Mouse (Mus musculus): ENCODE data around the gene Ppp4r2. TPM values are rescaled to one million over a fixed set of nuclear protein-coding genes. Genes with fewer than 3 reads are reported as not detected.

Ppp4r2 gene
- polyA plus RNA-seq, 1 experiment from 2014 or later: 13.3 TPM

DNA sequence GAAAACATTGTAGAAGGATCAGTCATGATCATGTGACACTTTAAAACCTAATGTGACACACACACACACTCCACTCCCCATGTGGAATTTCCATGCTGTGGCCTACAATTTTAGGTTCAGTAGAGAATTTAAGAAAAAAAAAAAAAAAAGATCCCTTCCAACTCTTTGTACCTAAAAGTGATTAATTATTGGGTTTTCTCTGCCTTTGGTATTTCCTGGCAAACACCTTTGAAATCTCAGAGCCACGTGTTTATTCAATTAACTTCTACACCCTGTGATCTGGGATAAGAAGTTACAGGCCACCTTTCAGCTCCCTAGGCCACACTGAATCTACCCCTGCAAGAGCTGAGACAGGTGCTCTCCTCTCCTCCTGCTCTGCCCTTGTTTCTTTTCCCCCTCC lies 25.7 kb upstream of the Ppp4r2 start:
- H3K4me2 ChIP-seq: no peak overlapping the region
- no peaks in the 10 kb centered on the region for H3K36me3 ChIP-seq
- no peak overlapping the region for H3K27ac ChIP-seq
- H3K4me1 ChIP-seq: no peaks in the 10 kb centered on the region
- H3K4me3 ChIP-seq: no peak overlapping the region
- WGBS (ENCODE audit: insufficient replicate concordance): 65% methylated on average over 1 of the region's 1 CpGs
- no peaks in the 10 kb centered on the region for H3K9me3 ChIP-seq (replicated peaks)
- ATAC-seq: no peak
- H3K9ac ChIP-seq: no peak overlapping the region
- H3K27me3 ChIP-seq (replicated peaks): no peaks in the 10 kb centered on the region

DNA sequence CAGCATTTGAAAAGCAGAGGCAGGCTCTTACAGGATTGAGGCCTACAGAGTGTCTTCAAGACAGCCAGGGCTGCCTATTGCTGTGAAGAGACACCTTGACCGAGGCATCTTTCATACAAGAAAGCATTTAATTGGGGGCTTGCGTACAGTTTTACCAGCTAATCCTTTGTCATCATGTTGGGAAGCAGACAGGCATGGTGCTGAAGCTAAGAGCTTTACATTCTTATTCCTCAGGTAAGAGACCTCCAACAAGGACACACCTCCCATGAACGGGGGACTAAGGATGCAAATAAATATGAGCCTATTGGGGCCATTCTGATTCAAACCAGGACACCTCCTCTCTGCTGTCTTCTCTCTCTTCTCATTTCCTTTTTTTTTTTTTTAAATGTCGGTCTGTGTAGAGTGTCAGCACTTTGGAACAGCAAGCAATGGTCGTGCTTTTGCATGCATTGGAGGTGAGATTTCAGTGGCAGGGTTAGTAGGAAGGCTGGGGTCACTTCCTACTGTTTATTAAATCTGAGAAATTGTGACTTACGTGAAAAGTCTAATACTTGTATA lies 25.1 kb upstream of the Ppp4r2 start:
- Histone ChIP-seq H3K27ac (no peak overlapping the region), H3K4me2 (no peak overlapping the region), H3K27me3 (replicated peaks) (no peaks in the 10 kb centered on the region), H3K4me3 (no peak overlapping the region), H3K9ac (no peak overlapping the region), H3K4me1 (no peaks in the 10 kb centered on the region), H3K9me3 (replicated peaks) (no peaks in the 10 kb centered on the region), H3K36me3 (no peaks in the 10 kb centered on the region)
- ATAC-seq: no peak
- WGBS (ENCODE audit: insufficient replicate concordance): 68% methylated on average over 6 of the region's 6 CpGs

DNA sequence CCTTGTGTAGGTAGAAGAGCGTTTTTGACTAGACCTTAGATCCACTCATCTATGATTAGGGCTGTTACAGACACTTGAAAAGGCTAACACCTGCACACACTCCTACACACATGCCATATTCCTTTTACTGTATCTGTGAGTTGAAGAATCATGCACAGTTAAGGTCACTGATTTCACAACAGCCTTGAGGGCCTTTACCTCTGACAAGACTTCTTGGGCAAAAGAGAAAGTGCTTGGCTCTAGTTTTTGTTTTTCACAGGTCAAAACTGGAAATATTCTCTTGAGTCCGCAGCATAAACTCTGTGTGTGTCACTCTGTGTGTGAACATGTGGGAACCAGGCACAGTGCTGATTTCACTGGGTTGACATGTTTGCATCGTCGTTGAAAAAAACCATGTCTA lies 23.3 kb upstream of the Ppp4r2 start:
- Histone ChIP-seq H3K27me3 (replicated peaks) (no peaks in the 10 kb centered on the region), H3K36me3 (no peaks in the 10 kb centered on the region), H3K4me3 (no peak overlapping the region), H3K4me1 (no peaks in the 10 kb centered on the region), H3K4me2 (no peak overlapping the region), H3K27ac (no peak overlapping the region), H3K9me3 (replicated peaks) (no peaks in the 10 kb centered on the region), H3K9ac (no peak overlapping the region)
- 67% methylated on average over 4 of the region's 4 CpGs for WGBS (ENCODE audit: insufficient replicate concordance)
- ATAC-seq: no peak

DNA sequence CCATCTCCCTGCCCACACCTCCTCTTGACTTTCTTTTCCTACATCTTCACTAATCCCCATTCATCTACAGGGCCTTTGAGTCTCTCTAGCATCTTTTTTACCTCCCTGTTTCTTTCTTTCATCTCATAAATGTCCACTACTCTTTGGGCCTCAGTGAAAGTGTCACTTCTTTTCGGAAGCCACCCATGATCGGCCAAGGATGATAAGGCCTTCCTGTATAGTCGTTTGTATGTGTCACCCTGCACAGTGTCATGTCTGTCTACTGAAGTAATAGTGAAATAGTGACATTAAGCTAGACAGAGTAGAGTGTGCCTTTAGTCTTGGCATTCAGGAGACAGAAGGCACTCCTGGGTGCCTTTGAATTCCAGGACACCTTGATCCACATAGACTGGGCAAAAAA lies 21.7 kb upstream of the Ppp4r2 start:
- H3K4me3 ChIP-seq: no peak overlapping the region

DNA sequence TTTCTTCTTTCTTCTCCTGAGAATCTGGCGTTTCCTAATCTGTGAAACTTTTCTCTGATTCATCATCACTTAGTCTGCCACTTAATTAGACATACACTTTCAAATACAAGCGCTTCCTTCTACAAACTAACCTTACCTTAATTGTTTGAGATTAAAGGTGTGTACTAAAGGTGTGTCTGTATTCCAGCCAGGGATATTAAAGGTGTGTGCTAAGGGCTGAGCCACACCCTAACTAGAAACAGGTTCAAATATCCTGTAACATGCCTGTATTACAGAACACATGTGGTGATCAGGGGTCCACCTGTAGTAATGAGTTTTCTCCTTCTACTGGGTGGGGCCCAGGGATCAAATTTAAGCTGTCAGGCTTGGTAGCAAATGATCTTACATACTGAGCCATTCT lies 12.1 kb upstream of the Ppp4r2 start:
- no peaks in the 10 kb centered on the region for H3K36me3 ChIP-seq

More for the DNA sequence above, 21.7 kb upstream of the Ppp4r2 start:
- no peaks in the 10 kb centered on the region for H3K4me1 ChIP-seq
- 32% methylated on average over 3 of the region's 3 CpGs for WGBS (ENCODE audit: insufficient replicate concordance)
- no peaks in the 10 kb centered on the region for H3K9me3 ChIP-seq (replicated peaks)
- H3K4me2 ChIP-seq: no peak overlapping the region
- H3K9ac ChIP-seq: no peak overlapping the region
- H3K27ac ChIP-seq: no peak overlapping the region
- H3K36me3 ChIP-seq: no peaks in the 10 kb centered on the region
- no peak for ATAC-seq
- no peaks in the 10 kb centered on the region for H3K27me3 ChIP-seq (replicated peaks)

DNA sequence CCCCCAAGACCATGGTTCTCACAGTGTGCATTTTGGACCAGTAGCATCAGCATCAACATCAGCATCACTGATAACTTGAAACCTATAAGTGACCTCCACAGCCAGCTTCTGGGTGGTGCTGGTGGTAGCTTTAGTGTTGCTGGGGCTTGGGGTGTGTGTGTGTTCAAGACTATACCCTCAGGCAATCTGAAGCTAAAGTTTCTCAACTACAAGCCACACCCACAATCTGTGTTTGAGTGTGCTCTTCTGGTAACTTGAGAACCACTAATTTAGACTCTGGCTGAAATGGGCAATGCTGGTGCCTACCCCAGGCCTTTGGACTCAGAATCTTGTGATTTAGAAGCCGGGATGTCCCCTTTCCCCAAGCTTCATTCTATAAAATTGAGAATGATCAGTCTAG lies 10.1 kb upstream of the Ppp4r2 start:
- H3K27me3 ChIP-seq (replicated peaks): no peaks in the 10 kb centered on the region
- no peak for ATAC-seq
- 65% methylated on average over 1 of the region's 1 CpGs for WGBS (ENCODE audit: insufficient replicate concordance)

More for the DNA sequence above, 12.1 kb upstream of the Ppp4r2 start:
- Histone ChIP-seq H3K27ac (no peak overlapping the region), H3K9me3 (replicated peaks) (no peaks in the 10 kb centered on the region), H3K4me1 (no peaks in the 10 kb centered on the region), H3K4me3 (no peak overlapping the region), H3K9ac (no peak overlapping the region), H3K27me3 (replicated peaks) (no peaks in the 10 kb centered on the region), H3K4me2 (no peak overlapping the region)
- WGBS (ENCODE audit: insufficient replicate concordance): 60% methylated on average over 2 of the region's 2 CpGs
- ATAC-seq: no peak

DNA sequence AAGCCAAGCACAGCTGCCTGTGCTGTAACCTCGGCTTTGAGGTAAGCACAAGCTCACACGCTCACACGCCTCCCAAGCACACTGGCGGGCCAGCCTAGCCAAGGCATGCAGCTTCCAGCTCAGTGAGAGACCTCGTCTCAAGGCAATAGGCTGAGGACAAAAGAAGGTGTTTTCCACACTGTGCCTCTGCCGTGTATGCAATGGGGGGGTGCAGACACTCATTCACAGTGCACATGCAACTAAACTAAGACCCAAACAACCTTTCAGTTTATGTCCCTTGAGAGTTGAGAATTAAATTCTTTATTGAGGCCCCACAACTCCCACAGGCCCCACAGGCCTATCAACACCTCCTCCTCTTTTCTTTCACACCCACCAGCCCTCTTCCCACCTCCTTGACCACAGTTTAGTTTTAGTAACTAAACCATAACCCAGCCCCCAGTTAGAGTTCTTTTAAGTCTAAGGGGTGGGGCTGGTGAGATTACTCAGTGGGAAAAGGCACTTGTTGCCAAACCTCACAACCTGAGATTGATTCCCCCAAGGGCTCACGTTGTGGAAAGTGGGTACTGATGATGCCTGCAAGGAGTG lies 8.9 kb upstream of the Ppp4r2 start:
- no peaks in the 10 kb centered on the region for H3K4me1 ChIP-seq
- no peak overlapping the region for H3K27ac ChIP-seq
- H3K4me3 ChIP-seq: no peak overlapping the region
- ATAC-seq: no peak
- no peak overlapping the region for H3K4me2 ChIP-seq
- 47% methylated on average over 7 of the region's 7 CpGs for WGBS (ENCODE audit: insufficient replicate concordance)
- H3K27me3 ChIP-seq (replicated peaks): no peaks in the 10 kb centered on the region
- no peak overlapping the region for H3K9ac ChIP-seq
- H3K36me3 ChIP-seq: no peaks in the 10 kb centered on the region
- no peaks in the 10 kb centered on the region for H3K9me3 ChIP-seq (replicated peaks)

More for the DNA sequence above, 10.1 kb upstream of the Ppp4r2 start:
- no peak overlapping the region for H3K4me3 ChIP-seq
- no peak overlapping the region for H3K9ac ChIP-seq
- no peaks in the 10 kb centered on the region for H3K36me3 ChIP-seq
- no peak overlapping the region for H3K4me2 ChIP-seq
- no peaks in the 10 kb centered on the region for H3K9me3 ChIP-seq (replicated peaks)
- no peak overlapping the region for H3K27ac ChIP-seq
- H3K4me1 ChIP-seq: no peaks in the 10 kb centered on the region

DNA sequence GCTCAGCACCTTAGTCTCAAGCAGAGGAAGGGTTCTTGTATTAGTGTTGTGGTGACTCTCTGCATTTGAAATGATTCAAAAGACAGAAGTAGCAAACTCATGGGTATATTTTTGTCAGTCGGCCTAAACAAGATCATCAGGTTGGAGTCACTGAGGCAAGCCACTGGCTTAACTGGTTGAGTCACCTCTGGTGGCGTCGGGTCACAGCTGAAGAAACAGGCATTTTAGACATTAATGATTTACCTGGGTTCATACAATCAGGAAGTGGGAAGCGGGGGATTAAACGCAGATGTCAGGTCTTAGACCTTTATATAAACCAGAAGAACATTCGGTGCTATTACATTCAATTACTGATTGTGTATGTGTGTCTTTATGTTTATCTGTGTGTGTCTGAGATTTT lies 7.4 kb upstream of the Ppp4r2 start:
- no peak overlapping the region for H3K9ac ChIP-seq
- ATAC-seq: no peak
- H3K4me2 ChIP-seq: no peak overlapping the region
- H3K27me3 ChIP-seq (replicated peaks): no peaks in the 10 kb centered on the region
- H3K27ac ChIP-seq: no peak overlapping the region
- H3K4me1 ChIP-seq: peaks cover 5% of the 10 kb centered on the region; the same call in 1 of the 2 replicates
- H3K9me3 ChIP-seq (replicated peaks): no peaks in the 10 kb centered on the region
- 72% methylated on average over 6 of the region's 6 CpGs for WGBS (ENCODE audit: insufficient replicate concordance)
- H3K36me3 ChIP-seq: no peaks in the 10 kb centered on the region
- no peak overlapping the region for H3K4me3 ChIP-seq

DNA sequence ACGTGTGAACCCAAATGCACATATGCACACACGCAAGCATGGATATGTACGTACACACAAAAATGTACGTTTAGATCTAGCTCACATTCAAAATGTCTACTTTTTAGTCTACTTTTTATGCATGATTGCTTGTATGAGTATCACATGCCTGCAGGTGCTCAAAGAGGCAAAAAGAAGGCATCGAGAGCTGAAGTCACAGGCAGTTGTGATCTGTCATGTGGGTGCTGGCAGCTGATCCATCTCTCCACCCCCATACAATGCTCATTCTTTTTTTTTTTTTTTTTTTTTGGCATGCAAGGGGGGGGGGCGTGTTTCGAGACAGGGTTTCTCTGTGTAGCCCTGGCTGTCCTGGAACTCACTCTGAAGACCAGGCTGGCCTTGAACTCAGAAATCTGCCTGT lies 4.9 kb upstream of the Ppp4r2 start:
- Histone ChIP-seq H3K27ac (no peak overlapping the region), H3K9ac (no peak overlapping the region), H3K9me3 (replicated peaks) (no peaks in the 10 kb centered on the region), H3K4me2 (no peak overlapping the region), H3K36me3 (no peaks in the 10 kb centered on the region), H3K27me3 (replicated peaks) (no peaks in the 10 kb centered on the region), H3K4me1 (peaks cover 16% of the 10 kb centered on the region; the same call in 1 of the 2 replicates), H3K4me3 (no peak overlapping the region)
- ATAC-seq: no peak
- 82% methylated on average over 7 of the region's 7 CpGs for WGBS (ENCODE audit: insufficient replicate concordance)

DNA sequence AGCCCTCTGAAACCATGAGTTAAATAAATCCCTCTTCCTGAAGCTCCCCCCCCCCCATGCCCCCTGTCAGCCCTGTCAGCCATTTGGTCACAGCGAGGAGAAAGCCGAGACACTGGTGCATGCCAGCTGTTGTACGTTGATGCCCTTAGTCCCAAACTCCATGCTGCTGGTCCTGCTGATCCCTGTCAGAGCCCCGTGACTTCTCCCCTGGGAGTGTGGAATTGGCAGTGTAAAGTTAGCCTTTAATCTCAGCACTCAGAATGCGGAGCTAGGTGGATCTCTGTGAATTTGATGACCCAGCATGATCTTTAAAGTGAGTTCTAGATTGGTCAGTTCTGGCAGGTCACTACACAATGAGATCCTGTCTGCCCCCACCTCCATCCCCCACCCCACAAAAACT lies 3.7 kb upstream of the Ppp4r2 start:
- peaks cover 20% of the 10 kb centered on the region for H3K4me1 ChIP-seq
- 73% methylated on average over 5 of the region's 5 CpGs for WGBS (ENCODE audit: insufficient replicate concordance)
- H3K9me3 ChIP-seq (replicated peaks): no peaks in the 10 kb centered on the region
- no peak overlapping the region for H3K9ac ChIP-seq
- no peak overlapping the region for H3K4me3 ChIP-seq
- no peak for ATAC-seq
- H3K27me3 ChIP-seq (replicated peaks): no peaks in the 10 kb centered on the region
- no peak overlapping the region for H3K4me2 ChIP-seq
- H3K27ac ChIP-seq: no peak overlapping the region
- H3K36me3 ChIP-seq: no peaks in the 10 kb centered on the region

DNA sequence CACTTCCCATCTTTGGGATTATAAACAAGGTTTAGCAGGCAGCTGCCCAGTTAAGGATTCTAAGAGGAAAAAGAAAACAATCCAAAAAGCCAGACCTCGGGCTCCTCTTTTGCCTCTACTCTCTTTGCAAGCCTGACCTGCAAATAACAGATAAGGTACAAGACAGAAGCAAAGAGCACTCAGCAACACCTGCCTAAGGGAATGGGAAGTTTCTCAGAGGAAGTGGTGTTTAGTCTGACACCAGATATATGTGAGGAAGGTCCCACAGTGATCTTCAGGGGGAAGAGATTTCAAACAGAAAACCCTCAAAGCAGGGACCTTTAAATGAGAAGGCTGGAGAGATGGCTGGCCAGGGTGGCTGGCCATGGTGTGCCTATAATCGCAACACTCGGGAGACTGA lies 2.2 kb upstream of the Ppp4r2 start:
- Histone ChIP-seq H3K27me3 (replicated peaks) (no peaks in the 10 kb centered on the region), H3K4me1 (peaks cover 33% of the 10 kb centered on the region), H3K4me2 (no peak overlapping the region), H3K9me3 (replicated peaks) (no peaks in the 10 kb centered on the region), H3K4me3 (no peak overlapping the region), H3K27ac (no peak overlapping the region), H3K9ac (no peak overlapping the region), H3K36me3 (peaks cover 10% of the 10 kb centered on the region)
- no peak for ATAC-seq
- 57% methylated on average over 3 of the region's 3 CpGs for WGBS (ENCODE audit: insufficient replicate concordance)

DNA sequence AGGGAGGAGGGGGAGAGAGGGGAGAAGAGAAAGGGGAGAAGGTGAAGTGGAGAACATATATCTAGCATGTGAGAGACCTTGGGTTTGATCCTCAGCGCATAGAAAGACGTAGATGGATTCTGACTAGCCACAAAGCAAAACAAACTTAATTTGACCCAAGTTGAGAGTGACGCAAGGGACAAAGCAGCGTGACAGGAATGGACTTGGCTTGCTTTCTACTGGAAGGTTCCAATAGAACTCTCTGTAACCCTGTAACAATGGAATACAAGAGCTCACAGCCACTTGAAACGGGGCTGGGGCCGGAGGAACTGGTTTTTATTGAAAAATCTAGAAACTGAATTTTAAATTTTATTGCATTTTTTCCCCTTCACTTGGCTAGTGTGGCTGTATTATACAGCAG lies 1.7 kb upstream of the Ppp4r2 start:
- Histone ChIP-seq H3K9me3 (replicated peaks) (no peaks in the 10 kb centered on the region), H3K36me3 (peaks cover 16% of the 10 kb centered on the region), H3K9ac (no peak overlapping the region), H3K4me2 (no peak overlapping the region), H3K27me3 (replicated peaks) (no peaks in the 10 kb centered on the region), H3K4me1 (peaks cover 35% of the 10 kb centered on the region), H3K27ac (no peak overlapping the region), H3K4me3 (no peak overlapping the region)
- WGBS (ENCODE audit: insufficient replicate concordance): 81% methylated on average over 6 of the region's 6 CpGs
- ATAC-seq: no peak
